Mouse (Mus musculus) hematopoietic stem cell, adult 5-6 weeks (primary cell): ENCODE measurements around the gene Zfp58. TPM values are rescaled to one million over a fixed set of nuclear protein-coding genes. Genes with fewer than 3 reads are reported as not detected.

Source experiments
- total RNA-seq: library from RNA; stranded (forward); fragments of 172-1452, 232-1000 nt; gene quantifications from 2 replicates; pipeline ENCODE4 v1.2.3, GENCODE M21; 2017

Gene Zfp58
- total RNA-seq, 1 experiment from 2014 or later, result 9.8 TPM

Other genes starting within 250 kb of the Zfp58 start
- gene Zfp458, start 222.1 kb downstream of the Zfp58 start, total RNA-seq, result 3.6 and 5.8 TPM in 2 replicates
- gene Zfp457, start 194.1 kb downstream of the Zfp58 start, total RNA-seq, result 1.5 TPM in 1 of 2 replicates, not detected in the other
- gene Zfp595, start 168.0 kb downstream of the Zfp58 start, total RNA-seq, result 10.0 and 10.1 TPM in 2 replicates
- 7.3 and 13.3 TPM in 2 replicates for gene Gm28044, start 140.0 kb downstream of the Zfp58 start, total RNA-seq
- 8.2 and 11.0 TPM in 2 replicates for gene Zfp953, start 139.9 kb downstream of the Zfp58 start, total RNA-seq
- gene Gm28041, start 124.8 kb downstream of the Zfp58 start, total RNA-seq, result 3.2 and 3.8 TPM in 2 replicates
- gene Zfp456, start 124.7 kb downstream of the Zfp58 start, total RNA-seq, result 5.9 and 6.1 TPM in 2 replicates
- gene Zfp429, start 100.7 kb downstream of the Zfp58 start, total RNA-seq, result 7.4 and 13.6 TPM in 2 replicates
- gene Zfp459, start 79.1 kb downstream of the Zfp58 start, total RNA-seq, result 3.0 and 16.1 TPM in 2 replicates
- gene Zfp874a, start 48.9 kb downstream of the Zfp58 start, total RNA-seq, result 19.6 and 21.8 TPM in 2 replicates
- gene Zfp874b, start 16.3 kb downstream of the Zfp58 start, total RNA-seq, result 9.2 and 14.7 TPM in 2 replicates
- not detected in 2 replicates for gene Gm26965, start 25.6 kb upstream of the Zfp58 start, total RNA-seq
- gene Zfp87, start 25.6 kb upstream of the Zfp58 start, total RNA-seq, result 27.1 and 31.8 TPM in 2 replicates
- gene Zfp748, start 53.3 kb upstream of the Zfp58 start, total RNA-seq, result 13.8 and 34.3 TPM in 2 replicates
- gene Zfp729b, start 109.2 kb upstream of the Zfp58 start, total RNA-seq, result 23.4 and 31.7 TPM in 2 replicates
- not detected in 2 replicates for gene Gm49345, start 137.2 kb upstream of the Zfp58 start, total RNA-seq
- gene Zfp729a, start 137.2 kb upstream of the Zfp58 start, total RNA-seq, result 17.4 and 21.3 TPM in 2 replicates
- gene Zfp738, start 186.5 kb upstream of the Zfp58 start, total RNA-seq, result 32.5 and 35.5 TPM in 2 replicates
- 23.2 and 29.6 TPM in 2 replicates for gene Zfp65, start 228.6 kb upstream of the Zfp58 start, total RNA-seq